Mouse (Mus musculus) liver, adult 2 months (tissue): ENCODE measurements at regions not wholly inside any gene's neighbourhood (a gene's known extent, or its start where the extent isn't known, plus 50 kb on each side); places are given as distances from the start of the nearest gene placed in this dataset.

Source experiments
- CTCF ChIP-seq: fragments of 200-500 bp; IDR thresholded peaks from 2 replicates; pipeline ENCODE4 v1.5.1; 2011; ENCODE audit warnings: low read depth, low read length, control low read depth
- POLR2A ChIP-seq: fragments of 200-500 bp; IDR thresholded peaks from 2 replicates; pipeline ENCODE4 v1.6.1; 2011; ENCODE audit warnings: low read length, control low read depth; ENCODE audit not compliant: insufficient read depth; ENCODE audit errors: extremely low read depth

- no peak for TF ChIP-seq CTCF
- TF ChIP-seq POLR2A = no peak
These were observed 446.8 kb downstream of the Ptpru start for GRCm38 (mm10) chr4:131391119-131391923.
